Mouse (Mus musculus) WW6 (cell line): ENCODE measurements at regions not wholly inside any gene's neighbourhood (a gene's known extent, or its start where the extent isn't known, plus 50 kb on each side); places are given as distances from the start of the nearest gene placed in this dataset.

ENCODE experiments used
- DNase-seq: peaks from one replicate; pipeline ENCODE4 v3.0.0-alpha.2; 2013; ENCODE audit warnings: low read depth, low spot score

DNA sequence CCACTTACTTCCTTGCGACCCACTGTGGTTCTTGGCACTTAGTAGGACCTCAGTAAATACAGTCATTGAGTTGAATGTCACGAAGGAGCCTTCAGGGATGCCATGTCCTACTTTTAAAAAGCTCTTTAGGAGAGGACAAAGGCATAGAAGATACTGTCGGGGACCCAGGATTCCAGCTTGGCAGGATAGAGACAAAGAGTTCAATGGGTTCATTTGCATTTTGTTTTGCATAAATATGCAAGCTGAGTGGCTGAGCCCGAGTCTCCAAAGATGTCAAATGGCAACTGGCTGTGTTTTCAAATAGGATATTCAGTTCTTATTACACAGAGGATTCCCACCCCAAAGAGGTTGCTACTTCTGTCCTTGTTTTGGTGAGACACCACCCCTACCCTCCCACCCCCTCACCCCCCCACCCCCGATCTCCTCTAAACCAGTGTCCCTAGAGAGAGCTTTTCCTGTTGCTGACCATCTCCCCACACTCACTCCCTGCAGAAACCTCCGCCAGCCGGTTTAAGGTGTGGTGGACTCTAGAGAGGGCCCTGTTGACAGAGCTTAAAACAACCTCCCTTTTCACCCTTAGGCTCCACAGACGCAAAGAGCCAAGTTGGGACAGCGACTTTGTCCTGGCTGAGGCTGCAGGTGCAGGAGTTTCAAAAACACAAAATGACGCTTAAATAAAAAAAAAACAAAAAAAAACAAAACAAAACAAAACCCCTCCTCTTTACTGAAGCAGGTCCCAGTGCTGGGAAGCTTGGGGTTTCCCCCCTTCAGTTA lies 57.9 kb downstream of the Sox9 start:
- DNase-seq: no peak

DNA sequence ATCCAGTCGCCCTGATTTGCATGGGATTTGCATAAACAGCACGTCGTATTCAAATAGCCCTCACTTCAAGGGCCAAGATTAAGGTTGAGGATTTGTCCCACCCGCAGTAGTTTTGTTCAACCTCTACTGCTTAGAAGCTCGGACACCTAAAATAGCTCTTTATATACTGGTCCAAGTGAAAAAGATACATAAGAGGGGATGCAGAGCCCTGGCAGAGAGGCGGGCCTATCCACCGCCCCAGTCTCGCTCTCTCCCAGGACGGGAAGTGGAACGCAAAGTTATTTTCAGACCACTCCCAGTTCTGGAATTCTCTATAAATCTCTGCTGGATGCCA lies 58.4 kb downstream of the Sox9 start:
- no peak for DNase-seq

DNA sequence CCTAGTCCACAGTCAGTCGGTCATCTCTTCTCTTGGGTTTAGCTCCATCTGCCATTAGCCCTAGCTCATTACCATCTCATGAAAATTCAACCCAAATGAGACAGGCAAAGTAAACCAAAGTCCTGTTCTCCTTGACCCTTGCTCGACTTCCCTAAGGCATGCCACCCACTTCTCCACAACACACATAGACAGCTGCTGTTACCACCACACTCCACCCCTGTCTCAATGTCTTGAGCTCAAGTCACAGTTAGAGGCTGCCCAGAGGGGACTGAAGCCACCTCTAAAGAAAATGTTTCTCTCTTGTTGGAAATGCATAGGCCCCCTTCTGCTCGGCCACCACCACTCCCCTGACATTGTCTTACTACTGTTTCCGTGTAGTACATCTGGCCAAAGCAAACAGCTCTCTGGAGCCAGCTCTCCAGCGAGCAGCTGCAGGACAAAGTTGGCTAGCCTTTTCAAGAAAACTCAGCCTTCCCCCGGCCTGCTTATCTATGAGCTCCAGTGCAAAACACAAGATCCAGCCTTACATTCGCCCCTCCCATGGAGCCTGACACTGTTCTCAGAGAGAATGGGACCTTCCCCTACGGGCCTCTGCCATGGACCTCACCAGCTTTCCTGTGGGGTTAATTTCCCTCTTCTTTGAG lies 62.4 kb downstream of the Sox9 start:
- DNase-seq: no peak

DNA sequence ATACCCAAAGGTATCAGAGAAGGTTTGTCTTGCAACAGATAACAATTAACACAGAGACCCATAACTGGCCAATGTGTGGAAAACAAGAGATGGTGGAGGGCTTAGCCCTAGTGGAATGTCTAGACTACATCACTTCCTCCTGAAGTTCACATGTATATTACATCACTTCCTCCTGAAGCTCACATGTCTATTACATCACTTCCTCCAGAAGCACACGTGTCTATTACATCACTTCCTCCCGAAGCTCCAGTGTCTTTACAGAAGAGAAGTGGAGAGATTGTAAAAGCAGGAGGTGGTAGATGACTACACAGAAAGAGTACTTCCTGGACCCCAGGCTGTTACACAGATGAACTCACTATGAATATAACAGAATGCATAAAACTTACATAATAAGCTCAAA lies 65.1 kb downstream of the Sox9 start:
- no peak for DNase-seq

DNA sequence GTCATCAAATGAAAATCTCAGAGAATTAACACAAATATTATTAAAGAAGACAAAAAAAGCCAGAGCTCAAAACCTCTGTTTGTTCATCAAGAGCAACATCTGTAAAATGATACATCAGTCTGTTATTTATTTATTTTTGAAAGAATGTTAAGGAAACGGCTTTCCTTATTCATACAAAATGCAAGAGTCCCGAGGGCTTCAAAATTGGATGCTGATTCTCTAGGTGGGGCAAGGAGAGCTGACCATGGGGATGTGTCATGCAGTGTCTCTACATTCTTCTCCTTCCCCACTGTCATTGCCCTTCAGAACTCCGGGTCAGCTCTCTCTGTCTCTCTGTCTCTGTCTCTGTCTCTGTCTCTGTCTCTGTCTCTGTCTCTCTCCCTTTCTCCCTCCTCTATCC lies 65.8 kb downstream of the Sox9 start:
- no peak for DNase-seq

DNA sequence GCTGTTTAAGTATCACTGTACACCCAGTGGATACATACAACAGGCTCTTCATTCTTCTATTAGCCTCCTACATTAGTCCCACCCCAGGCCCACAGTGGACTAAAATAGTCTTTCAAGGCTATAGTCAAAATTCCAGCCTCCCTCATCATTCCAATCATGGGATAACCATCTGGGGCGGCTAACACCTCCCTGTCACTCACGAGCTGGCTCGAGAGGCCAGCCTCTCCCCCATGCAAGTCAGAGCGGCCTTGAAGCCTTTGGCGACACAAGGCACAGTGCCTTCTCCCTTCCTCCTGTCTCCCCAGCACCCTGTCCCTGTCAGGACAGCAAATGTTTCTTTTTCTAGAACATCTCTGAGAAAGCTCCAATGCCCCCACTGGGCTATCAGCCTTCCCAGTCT lies 68.0 kb downstream of the Sox9 start:
- no peak for DNase-seq

DNA sequence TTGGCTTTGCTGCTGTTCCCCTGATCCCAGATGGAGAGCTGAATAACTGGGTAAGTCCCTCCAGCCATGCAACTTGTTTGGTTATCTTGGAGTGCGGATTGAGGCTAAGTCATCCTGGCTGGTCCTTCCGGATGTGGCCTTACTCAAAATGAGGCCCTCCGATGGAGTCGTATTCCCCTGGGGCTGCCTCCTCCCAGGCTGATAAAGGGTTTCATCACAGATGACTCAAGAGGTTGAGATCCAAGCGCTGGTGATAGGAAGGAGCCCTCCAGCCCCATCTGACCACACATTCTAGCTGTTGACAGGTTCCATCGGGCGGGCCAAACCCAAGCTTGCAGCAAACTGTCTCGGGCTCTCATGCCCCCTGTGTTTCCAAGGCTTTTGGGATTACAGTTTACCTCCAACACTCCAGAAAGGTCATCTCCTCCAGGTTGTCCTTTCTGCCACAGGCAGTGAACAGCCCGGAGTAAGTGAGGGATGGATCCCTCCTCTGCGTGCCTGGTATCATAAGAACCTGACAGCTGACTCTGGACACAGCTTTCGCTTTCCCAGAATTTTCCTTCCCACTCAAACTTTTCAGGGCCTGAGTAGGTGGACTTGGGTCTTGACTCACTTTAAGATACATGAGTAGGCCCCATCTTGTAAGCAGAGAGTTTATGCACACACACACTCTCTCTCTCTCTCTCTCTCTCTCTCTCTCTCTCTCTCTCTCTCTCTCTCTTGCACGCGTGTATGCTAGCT lies 68.7 kb downstream of the Sox9 start:
- DNase-seq: no peak

DNA sequence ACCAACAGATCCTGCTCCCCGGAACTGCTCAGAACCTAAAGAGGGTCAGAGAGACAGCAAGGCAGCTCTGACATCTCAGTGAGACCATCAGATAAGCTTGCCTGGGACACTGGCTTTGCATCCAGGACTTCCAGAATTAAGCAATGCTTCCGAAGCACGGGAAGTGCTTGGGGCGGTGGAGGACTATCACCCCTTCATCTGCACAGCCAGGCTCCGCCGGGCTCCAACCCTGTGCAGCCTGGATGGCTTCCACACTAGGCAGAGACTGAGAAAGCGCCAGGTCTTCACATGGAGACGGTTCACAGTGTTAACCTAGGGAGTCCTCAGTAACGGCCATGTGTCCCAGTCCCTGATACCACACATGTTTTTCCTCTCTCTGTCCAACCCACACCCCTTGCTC lies 69.3 kb downstream of the Sox9 start:
- no peak for DNase-seq

DNA sequence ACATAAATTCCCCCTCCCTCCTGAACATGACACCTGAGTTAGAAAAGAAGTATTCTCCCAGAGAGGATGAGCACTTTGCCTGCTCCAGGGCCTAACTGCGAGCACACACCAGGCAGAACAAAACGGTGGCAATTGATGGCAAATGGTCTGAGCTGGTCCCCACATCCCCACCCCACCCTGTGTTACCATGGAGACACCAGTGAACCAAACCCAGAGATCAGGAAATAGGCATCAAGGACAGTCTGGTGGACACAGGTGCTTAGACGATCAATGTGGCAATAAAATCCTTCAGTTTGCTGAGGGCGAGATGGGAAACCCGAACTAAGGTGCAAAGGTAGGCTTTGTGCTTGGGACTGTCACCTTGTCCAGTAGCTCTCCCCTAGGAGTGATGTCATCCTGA lies 74.0 kb downstream of the Sox9 start:
- DNase-seq: no peak

DNA sequence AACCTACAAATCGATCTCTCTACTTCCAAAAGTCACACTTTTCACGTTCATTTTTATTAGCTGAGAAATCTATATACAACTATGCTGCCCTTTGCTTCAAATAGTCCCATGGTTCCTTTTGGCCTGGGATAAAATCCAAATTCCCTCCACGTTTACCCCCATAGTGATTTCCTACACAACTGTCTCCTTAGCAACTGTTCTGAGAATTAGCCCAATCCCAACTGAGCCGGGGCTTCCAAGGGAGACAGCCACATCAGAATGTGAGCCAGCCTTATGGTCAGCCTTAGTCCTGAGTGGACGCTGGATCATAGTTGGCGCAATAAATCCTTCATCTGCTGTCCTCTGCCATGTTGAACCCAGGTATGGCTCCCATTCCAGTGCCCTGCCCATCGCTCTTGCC lies 77.3 kb downstream of the Sox9 start:
- DNase-seq: no peak

DNA sequence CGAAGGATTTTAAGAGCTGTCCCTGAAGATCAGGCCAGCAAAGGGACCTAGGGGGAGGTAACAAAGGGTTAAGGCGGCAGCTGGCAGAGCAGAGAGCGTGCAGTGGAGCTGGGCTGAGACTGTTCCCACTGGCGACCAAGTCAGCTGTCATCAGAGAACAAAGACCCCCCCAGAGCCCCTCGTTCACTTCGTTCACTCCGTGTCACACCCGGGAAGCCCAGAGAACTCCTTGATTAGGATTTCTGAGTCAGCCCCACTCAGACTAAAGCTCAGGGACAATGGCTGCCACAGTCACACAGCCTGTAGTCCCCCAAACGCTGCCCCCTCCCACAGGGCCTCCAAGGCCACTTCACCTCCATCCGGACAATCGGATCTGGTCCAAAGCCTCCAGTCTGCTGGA lies 78.8 kb downstream of the Sox9 start:
- DNase-seq: no peak

DNA sequence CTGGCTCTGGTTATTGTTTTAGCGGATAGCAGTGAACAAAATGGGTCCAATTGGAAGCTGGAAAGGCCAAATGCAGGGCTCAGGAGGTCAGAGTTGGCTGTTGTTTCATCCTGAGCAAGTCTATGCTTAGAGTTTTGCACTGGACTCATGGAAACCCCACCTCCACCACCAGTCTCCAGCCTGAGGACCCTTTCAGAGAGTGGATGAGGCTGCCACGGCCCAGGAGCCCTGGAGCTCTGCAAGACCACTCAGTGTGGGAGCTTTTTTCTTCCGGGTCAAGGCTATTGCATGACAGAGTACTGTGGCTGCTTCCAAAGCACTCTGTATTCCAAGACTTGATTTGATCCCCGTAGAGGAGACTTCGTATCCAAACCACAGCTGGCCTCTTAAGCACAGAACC lies 79.2 kb downstream of the Sox9 start:
- DNase-seq: no peak

DNA sequence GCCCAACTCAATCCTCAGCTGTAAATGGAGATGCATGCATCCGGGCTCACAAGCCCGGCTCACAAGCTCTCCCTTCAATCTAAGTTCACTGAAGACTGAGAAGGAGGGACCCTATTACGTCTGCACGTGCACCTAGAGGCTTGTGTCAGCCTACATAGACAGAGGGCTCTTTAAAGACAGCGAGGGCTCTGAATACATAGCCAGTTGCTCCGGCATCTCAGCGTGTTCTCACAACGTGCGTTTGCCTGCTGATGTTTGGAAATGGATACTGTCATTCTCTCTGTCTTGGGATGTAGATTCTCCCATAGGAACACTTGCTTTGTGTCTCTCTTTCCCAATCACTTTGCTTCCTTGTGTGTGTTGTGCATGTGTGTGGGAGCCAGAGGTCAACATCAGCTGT lies 83.8 kb downstream of the Sox9 start:
- no peak for DNase-seq

DNA sequence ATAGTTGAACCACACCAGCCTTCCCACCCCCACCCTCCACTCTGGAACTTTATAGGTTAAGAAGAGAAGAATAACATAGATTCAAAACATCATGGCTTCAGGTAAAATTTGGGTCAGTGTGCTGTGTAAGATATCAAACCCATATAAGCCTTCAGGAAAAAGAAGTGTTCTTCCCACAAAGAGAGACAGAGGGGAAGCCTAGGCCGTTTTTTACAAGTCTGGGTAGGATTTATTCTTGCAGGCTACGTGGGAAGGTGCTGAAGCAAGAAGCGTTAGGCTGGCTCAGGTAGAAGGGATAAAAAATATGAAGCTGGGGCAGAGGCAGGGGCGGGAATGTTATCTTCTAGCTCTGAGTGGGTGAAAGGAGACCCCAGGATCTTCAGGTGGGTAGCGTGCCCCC lies 87.5 kb downstream of the Sox9 start:
- no peak for DNase-seq

DNA sequence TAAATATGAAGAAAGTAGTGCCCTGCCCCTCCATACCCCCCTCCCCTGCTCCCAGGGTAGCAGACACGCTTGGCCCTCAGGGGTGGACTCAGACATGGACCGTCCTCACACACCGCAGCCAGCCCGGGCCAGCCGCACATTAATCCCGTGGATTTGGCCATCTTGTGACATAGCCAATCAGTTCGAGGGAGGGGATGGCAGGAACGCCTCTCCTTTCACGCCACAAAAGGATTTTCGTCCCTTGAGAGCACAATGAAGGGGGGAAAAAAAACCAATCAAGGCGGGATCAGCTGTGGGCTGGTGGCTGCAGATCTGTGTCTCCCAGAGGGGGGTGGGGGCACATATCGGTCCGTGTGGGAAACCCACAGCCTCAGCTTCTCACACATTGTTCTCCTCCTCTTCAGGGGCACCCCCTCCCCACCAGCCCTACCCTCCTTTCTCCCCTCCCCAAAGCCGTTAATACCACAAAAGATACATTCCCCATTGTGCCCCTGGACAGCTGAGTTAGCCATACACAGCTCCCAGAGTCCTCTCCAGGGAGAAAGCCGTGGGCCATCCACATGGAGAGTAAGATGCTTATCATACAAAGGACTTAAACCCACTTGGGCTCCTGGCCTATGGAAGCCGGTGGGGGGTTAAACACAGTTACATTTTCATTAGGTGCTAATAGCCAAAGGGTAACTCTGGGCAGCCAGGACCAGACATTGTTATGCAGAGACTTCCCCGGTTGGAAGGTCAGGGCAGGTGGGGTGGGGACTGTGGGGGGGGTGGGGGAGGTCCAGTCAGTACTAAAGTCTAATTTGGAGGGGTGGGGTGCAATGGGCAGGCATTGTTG lies 88.4 kb downstream of the Sox9 start:
- no peak for DNase-seq

DNA sequence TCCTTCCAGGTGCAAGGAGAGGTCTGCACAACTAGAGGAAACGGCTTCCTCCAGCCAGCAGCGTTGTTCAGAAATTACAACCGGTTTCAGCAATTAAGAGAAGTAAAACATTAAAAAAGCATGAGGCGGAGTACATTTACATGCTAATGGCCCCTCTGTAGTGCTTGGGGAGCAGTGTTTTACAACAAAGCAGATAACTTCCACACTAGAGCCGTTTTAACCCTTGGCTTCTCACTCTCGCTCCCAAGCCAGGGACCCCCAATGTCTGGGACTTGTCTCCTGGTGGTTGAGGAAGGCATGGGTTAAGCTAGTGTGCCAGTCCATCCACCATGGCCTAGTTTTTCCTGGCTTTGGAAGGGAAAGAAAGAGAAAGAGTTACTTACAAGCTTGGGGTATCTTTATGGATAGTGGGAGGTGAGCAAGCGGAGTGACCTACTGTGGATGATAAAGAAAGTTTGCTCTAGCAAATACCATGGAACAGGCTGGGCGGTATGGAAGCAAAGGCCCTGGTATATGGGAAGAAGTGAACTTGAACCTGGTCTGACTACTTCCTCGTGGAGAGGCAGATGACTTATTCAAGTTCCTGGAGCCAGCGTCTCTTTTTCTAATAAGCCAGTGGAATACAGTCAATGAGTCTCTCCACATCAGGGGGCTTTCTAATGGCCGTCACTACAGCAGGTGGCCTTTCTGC lies 90.8 kb downstream of the Sox9 start:
- no peak for DNase-seq

DNA sequence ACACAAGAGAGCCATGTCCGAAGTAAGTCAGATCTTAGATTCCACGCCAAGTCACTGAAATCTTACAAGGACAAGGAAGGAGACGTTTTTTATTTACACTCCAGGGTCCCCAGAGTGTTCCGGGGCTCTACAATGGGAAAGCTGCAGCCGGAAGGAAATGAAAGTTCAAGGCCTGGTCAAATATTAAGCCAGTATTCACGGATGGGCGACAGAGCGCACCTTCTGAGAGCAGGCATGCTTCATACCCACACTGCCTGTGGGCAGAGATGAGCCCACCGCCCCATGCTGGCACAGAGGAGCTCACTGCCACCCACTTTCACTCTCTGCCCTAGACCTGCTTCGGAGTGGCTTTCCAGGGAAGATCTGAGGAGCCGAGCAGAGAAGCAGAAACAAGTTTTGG lies 92.2 kb downstream of the Sox9 start:
- no peak for DNase-seq

DNA sequence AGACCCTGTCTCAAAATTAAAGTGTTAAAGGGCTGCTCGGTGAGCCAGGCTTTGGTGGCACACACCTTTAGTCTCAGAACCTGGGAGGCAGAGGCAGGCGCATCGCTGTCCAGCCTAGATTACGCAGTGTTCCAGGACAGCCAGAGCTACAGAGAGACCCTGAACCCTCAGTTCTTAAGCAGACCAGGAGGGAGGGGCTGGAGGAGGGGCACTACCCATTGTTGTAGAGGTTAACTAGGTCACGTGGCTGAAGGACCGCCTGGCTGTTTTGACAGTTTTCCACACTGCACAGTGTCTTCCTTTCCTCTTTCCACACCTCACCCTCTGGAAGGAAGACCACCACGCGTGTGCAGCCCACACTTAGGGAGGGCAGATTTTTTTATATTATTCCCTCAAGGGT lies 94.2 kb downstream of the Sox9 start:
- no peak for DNase-seq

DNA sequence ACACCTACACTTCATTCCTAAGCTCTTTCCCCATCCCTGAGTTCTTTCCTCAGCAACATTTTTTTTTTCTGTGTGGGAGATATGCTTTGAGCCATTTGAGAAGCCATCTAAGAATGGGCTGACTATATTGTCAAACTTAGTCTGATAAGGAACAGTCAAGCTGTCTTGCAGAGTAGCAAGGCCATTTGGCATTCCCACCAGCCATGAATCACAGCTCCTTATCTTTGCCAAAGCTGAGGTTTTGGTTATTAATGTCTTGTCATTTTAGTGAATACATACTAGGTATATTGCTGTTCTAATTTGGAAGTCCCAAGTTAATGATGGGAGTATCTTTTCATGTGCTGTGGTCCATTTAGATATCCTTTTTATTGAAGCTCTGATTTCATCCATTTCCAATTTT lies 96.4 kb downstream of the Sox9 start:
- DNase-seq: no peak

DNA sequence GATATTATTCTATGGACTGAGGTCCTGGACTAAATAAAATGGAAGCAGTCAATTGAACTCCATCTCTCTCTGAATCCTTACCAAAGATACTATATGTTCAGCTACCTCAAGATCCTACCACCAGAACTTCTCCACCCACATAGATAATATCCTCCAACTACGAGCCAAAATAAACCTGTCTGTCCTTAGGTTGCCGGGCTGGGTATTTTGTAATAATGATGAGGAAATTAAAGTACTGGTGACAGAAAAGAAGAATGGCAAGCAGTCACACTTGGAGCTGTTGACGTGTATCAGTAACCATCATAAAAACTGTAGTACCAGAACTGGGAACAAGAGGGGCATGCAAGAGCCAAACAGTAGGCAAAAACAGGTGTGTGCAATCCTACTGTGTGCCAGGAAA lies 98.7 kb downstream of the Sox9 start:
- DNase-seq: no peak

DNA sequence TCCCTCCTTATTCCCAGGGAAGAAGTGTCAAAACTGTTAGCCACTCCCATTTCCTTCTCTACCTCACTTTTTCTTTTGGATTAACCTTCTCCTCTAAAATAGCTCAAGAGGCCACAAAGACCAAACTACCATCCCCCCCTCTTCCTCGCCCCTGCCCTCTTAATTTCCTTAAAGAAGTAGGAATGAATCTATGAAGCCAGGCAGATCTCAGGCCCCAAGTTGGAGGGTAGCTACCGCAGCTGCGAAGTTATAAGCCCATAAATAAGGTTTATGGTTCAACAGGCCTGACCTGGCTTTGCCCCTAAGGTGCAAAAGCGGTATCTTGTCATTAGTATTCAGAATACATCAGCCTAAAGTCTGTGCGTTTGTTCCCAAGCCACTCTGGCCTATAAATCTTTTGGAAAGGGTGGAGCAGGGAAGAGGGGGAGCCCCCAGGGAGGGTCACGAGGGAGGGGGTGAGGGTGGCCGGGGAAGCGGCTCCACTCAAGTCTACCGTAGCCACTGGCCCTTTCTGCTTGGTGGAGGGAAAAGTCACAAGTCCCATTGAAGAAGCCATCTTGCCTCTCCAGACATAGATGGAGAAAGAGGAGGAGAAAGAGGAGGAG lies 103.4 kb downstream of the Sox9 start:
- DNase-seq: no peak
